Comparison of ENCODE assay signal across 8 mouse cellular contexts in genomic region chr14:62836926-62837640, GRCm38 (mm10). TPM values are rescaled to one million over a fixed set of nuclear protein-coding genes. Genes with fewer than 3 reads are reported as not detected.
DNase-seq lines count a peak whose midpoint lies in the region; ATAC-seq and TF ChIP-seq lines count a peak whose summit lies in the region.

No protein-coding gene starts in this region.

- 0 out of 2 replicates have a peak, but pooled peaks have one; percentile 23 for TF ChIP-seq POLR2A in lung, adult 2 months (IDR thresholded peaks at IDR 0.05; ENCODE audit: borderline replicate concordance, extremely low read depth, low read depth, low read length)
- TF ChIP-seq POLR2A in thymus, adult 2 months (IDR thresholded peaks at IDR 0.05; ENCODE audit: control insufficient read depth, extremely low read depth, insufficient read depth, low read length, poor library complexity): peak; percentile 47

- no peak overlapping the region for H3K27ac ChIP-seq in ES-E14 (ENCODE audit: insufficient read depth, low read depth, low read length, poor library complexity, severe bottlenecking)
- H3K27ac ChIP-seq in forebrain, embryonic 15.5 days (replicated peaks): peak overlapping the region; percentile 87
- H3K27ac ChIP-seq in thymus, adult 2 months (ENCODE audit: control insufficient read depth, insufficient read depth, low read length): peak overlapping the region; percentile 3; the same call in 1 of the 2 replicates

- no peaks in the 10 kb centered on the region for H3K4me1 ChIP-seq in ES-E14 (ENCODE audit: control insufficient read depth in 2 of 2, insufficient read depth in 2 of 2, low read length in 2 of 2, poor library complexity in 1 of 2)
- peaks cover 25% of the 10 kb centered on the region for H3K4me1 ChIP-seq in forebrain, embryonic 15.5 days
- peaks cover 2% of the 10 kb centered on the region; the same call in 1 of the 2 replicates for H3K4me1 ChIP-seq in lung, adult 2 months (ENCODE audit: control insufficient read depth, insufficient read depth, low read length)
- H3K4me1 ChIP-seq in thymus, adult 2 months (replicated peaks; ENCODE audit: control insufficient read depth, insufficient read depth, low read length): 0 out of 2 replicates have a peak, but pooled peaks cover 2% of the 10 kb centered on the region

- DNase-seq in ES-E14 (ENCODE audit: low read depth, low spot score): peak; percentile 99
- peak; percentile 100 for DNase-seq in cerebellum, adult 11-12 months
- DNase-seq in heart, postnatal 25 days (ENCODE audit: low spot score): peak; percentile 98
- peak; percentile 99 for DNase-seq in layer of hippocampus, adult 18-20 months (ENCODE audit: low spot score in 2 of 2)
- peak; percentile 94 for DNase-seq in lung, adult 2 months
- peak; percentile 98 for DNase-seq in thymus, adult 2 months

- H3K27me3 ChIP-seq in forebrain, embryonic 15.5 days: no peaks in the 10 kb centered on the region
- H3K27me3 ChIP-seq in thymus, adult 2 months (ENCODE audit: control insufficient read depth, insufficient read depth, low read length): no peaks in the 10 kb centered on the region

- H3K36me3 ChIP-seq in ES-E14 (ENCODE audit: control insufficient read depth, insufficient read depth, low read length, poor library complexity, severe bottlenecking): no peaks in the 10 kb centered on the region
- H3K36me3 ChIP-seq in forebrain, embryonic 15.5 days: no peaks in the 10 kb centered on the region
- no peaks in the 10 kb centered on the region for H3K36me3 ChIP-seq in thymus, adult 2 months (ENCODE audit: control insufficient read depth, insufficient read depth, low read length)

- H3K4me3 ChIP-seq in ES-E14 (ENCODE audit: insufficient read depth in 1 of 2, low read depth in 1 of 2, low read length in 2 of 2, poor library complexity in 1 of 2, severe bottlenecking in 1 of 2): peak overlapping the region; percentile 55 to 79
- peak overlapping the region; percentile 67 for H3K4me3 ChIP-seq in forebrain, embryonic 15.5 days
- H3K4me3 ChIP-seq in lung, adult 2 months (replicated peaks; ENCODE audit: extremely low read depth, low read depth, low read length): peak overlapping the region; percentile 53
- no peak overlapping the region; the same call in 1 of the 2 replicates for H3K4me3 ChIP-seq in thymus, adult 2 months (ENCODE audit: control insufficient read depth, insufficient read depth, low read length)

- intact Hi-C loops in heart, postnatal 25 days (cut with DNase I): loop anchor here (5.0 kb wide), 1 partner anchor 345 kb away; no protein-coding TSS in a partner anchor

- H3K4me2 ChIP-seq in forebrain, embryonic 15.5 days (replicated peaks): peak overlapping the region; percentile 62

- peak; percentile 91 for TF ChIP-seq CTCF in lung, adult 2 months (IDR thresholded peaks at IDR 0.05; ENCODE audit: insufficient read depth, low read length)
- TF ChIP-seq CTCF in thymus, adult 2 months (IDR thresholded peaks at IDR 0.05; ENCODE audit: borderline replicate concordance, control insufficient read depth, extremely low read depth, insufficient read depth, low read length, poor library complexity): peak; percentile 87

- whole genome bisulfite sequencing in forebrain, embryonic 15.5 days: under 1% methylated on average over 37 of the region's 37 CpGs
- WGBS in lung, adult 2 months: under 1% methylated on average over 37 of the region's 37 CpGs
- under 1% methylated on average over 34 of the region's 37 CpGs for WGBS in thymus, adult 2 months

- no peaks in the 10 kb centered on the region for H3K9me3 ChIP-seq in ES-E14 (ENCODE audit: control insufficient read depth, insufficient read depth, low read depth, low read length)
- H3K9me3 ChIP-seq in forebrain, embryonic 15.5 days: no peaks in the 10 kb centered on the region

- H3K9ac ChIP-seq in ES-E14 (ENCODE audit: insufficient read depth, low read depth, low read length, poor library complexity, severe bottlenecking): peak overlapping the region; percentile 45; the same call in 1 of the 2 replicates
- peak overlapping the region; percentile 42 for H3K9ac ChIP-seq in forebrain, embryonic 15.5 days (replicated peaks)

- peak; percentile 97 for ATAC-seq in forebrain, embryonic 15.5 days (replicated peaks)
- ATAC-seq in neutrophil, adult 5-6 weeks (ENCODE audit: extremely low read depth, insufficient number of reproducible peaks, low FRiP score, poor library complexity, severe bottlenecking): peak; percentile 93

- in situ Hi-C loops in ES-E14 (cut with MboI; ENCODE audit: low sequenced_read_pairs in 2 of 2, unreplicated experiment in 2 of 2): no loop called here

TF ChIP-seq in ES-E14, 5 proteins besides CTCF, POLR2A, EP300 and RAD21:
- peak; percentile 97 for TF ChIP-seq ZNF384 (IDR thresholded peaks at IDR 0.05; ENCODE audit: low read depth, low read length)
- no peak for TF ChIP-seq ZC3H11A (IDR thresholded peaks at IDR 0.05; ENCODE audit: borderline replicate concordance, low read depth, low read length)
- TF ChIP-seq MAFK (IDR thresholded peaks at IDR 0.05; ENCODE audit: insufficient read depth, low read depth, low read length): 0 out of 2 replicates have a peak, but pooled peaks have one; percentile 29
- TF ChIP-seq HCFC1 (IDR thresholded peaks at IDR 0.05; ENCODE audit: borderline replicate concordance, insufficient read depth, low read length): peak; percentile 98
- TF ChIP-seq CHD2 (IDR thresholded peaks at IDR 0.05; ENCODE audit: low read depth, low read length): no peak

RNA-seq across cellular contexts. Expression of gene Wdfy2, which starts 0.4 kb away (rescaled TPM):
- total RNA-seq in ES-E14 (2012; rRNA removed): 7.0 and 11.9 TPM in 2 replicates
- polyA plus RNA-seq in forebrain, embryonic 15.5 days (2015; fragmentation: Nextera tagmentation; extraction: Ambion mirVana): 8.5 and 8.7 TPM in 2 replicates
- 1 to 10 TPM; 6.8 to 7.7 TPM for total RNA-seq in heart, postnatal 25 days (2021)
- total RNA-seq in layer of hippocampus, adult 18-20 months (2021): 10 to 100 TPM; 16.2 to 17.6 TPM
- polyA plus RNA-seq in lung, adult 2 months (2012; rRNA removed): 6.4 and 9.5 TPM in 2 replicates
- total RNA-seq in neutrophil, adult 5-6 weeks (2017): 46.4 and 48.5 TPM in 2 replicates
- 15.3 and 15.5 TPM in 2 replicates for polyA plus RNA-seq in thymus, adult 2 months (2012; rRNA removed)
